Mouse (Mus musculus) CD4-positive helper T cell, adult 2 months (primary cell): ENCODE results near the gene Trim59.

Experiments used
- DNase-seq: peaks from one replicate; pipeline ENCODE4 v3.0.0-alpha.2; 2012; ENCODE audit warnings: low read depth, missing footprints, low spot score

The Trim59 gene

GRCm38 (mm10) chr3:69005338-69006245 is 39.0 kb downstream of the Trim59 start:
- DNase-seq = peak; percentile 69

- DNase-seq = peak; percentile 98
Observed at GRCm38 (mm10) chr3:69004437-69005337, 39.9 kb downstream of the Trim59 start, which contains the start of the genes Ift80 and Smc4. Gene Ift80 (minus strand): TSS chr3:69004570. Gene Smc4 (plus strand): TSS chr3:69004738.

- DNase-seq = no peak
Observed at GRCm38 (mm10) chr3:69004055-69004436, 40.5 kb downstream of the Trim59 start.

GRCm38 (mm10) chr3:69002781-69003180 is 41.8 kb downstream of the Trim59 start:
- DNase-seq = no peak

- DNase-seq = no peak
Observed at GRCm38 (mm10) chr3:68986550-68986949, 58.0 kb downstream of the Trim59 start.
